Mouse (Mus musculus): Measurements from ENCODE around the gene Dgkz. TPM values are rescaled to one million over a fixed set of nuclear protein-coding genes. Genes with fewer than 3 reads are reported as not detected.

Dgkz gene
- polyA plus RNA-seq, 1 experiment from 2014 or later = 39.1 TPM

- H3K4me3 ChIP-seq = peak overlapping the region; percentile 25
- H3K27ac ChIP-seq = 0 out of 2 replicates have a peak overlapping the region, but pooled peaks have one; percentile 31
- H3K36me3 ChIP-seq (replicated peaks) = peaks cover 28% of the 10 kb centered on the region
- peaks cover 69% of the 10 kb centered on the region for H3K4me1 ChIP-seq
- 42% methylated on average over 34 of the region's 34 CpGs for WGBS
- H3K9me3 ChIP-seq = no peaks in the 10 kb centered on the region
- peaks cover 44% of the 10 kb centered on the region for H3K27me3 ChIP-seq (ENCODE audit: poor library complexity, severe bottlenecking)
- DNase-seq (ENCODE audit: extremely low spot score, low spot score) = peak; percentile 83
Measured at GRCm38 (mm10) chr2:91927826-91928533, 47.7 kb downstream of the Dgkz start.

- Histone ChIP-seq H3K36me3 (replicated peaks) (peaks cover 28% of the 10 kb centered on the region), H3K4me1 (peaks cover 69% of the 10 kb centered on the region), H3K4me3 (peak within 1 kb of the TSS; percentile 25), H3K27ac (0 out of 2 replicates have a peak within 1 kb of the TSS, but pooled peaks have one; percentile 31), H3K9me3 (no peaks in the 10 kb centered on the region), H3K27me3 (ENCODE audit: poor library complexity, severe bottlenecking) (peaks cover 54% of the 10 kb centered on the region)
- WGBS = 96% methylated on average over 3 of the region's 3 CpGs
- DNase-seq (ENCODE audit: extremely low spot score, low spot score) = no peak
Measured at GRCm38 (mm10) chr2:91926949-91927348, 48.7 kb downstream of the Dgkz start, which contains the start of gene Chrm4. Gene Chrm4, plus strand, starts transcription at chr2:91927249.

GRCm38 (mm10) chr2:91925442-91925841 lies 50.2 kb downstream of the Dgkz start:
- H3K36me3 ChIP-seq (replicated peaks) = peaks cover 28% of the 10 kb centered on the region
- H3K27me3 ChIP-seq (ENCODE audit: poor library complexity, severe bottlenecking) = peaks cover 69% of the 10 kb centered on the region
- no peak for DNase-seq (ENCODE audit: extremely low spot score, low spot score)
- H3K27ac ChIP-seq = no peak overlapping the region
- no peak overlapping the region for H3K4me3 ChIP-seq
- WGBS = 91% methylated on average over 15 of the region's 15 CpGs
- H3K4me1 ChIP-seq = peaks cover 70% of the 10 kb centered on the region
- H3K9me3 ChIP-seq = no peaks in the 10 kb centered on the region

- WGBS = 67% methylated on average over 1 of the region's 1 CpGs
- Histone ChIP-seq H3K36me3 (replicated peaks) (peaks cover 26% of the 10 kb centered on the region), H3K4me1 (peaks cover 63% of the 10 kb centered on the region), H3K4me3 (no peak overlapping the region), H3K27ac (no peak overlapping the region), H3K9me3 (no peaks in the 10 kb centered on the region), H3K27me3 (ENCODE audit: poor library complexity, severe bottlenecking) (peaks cover 76% of the 10 kb centered on the region)
- DNase-seq (ENCODE audit: extremely low spot score, low spot score) = no peak
Measured at GRCm38 (mm10) chr2:91924726-91925125, 50.9 kb downstream of the Dgkz start.

GRCm38 (mm10) chr2:91923415-91924337 lies 52.0 kb downstream of the Dgkz start:
- WGBS = 4% methylated on average over 54 of the region's 54 CpGs
- peaks cover 24% of the 10 kb centered on the region for H3K36me3 ChIP-seq (replicated peaks)
- peak overlapping the region; percentile 71 for H3K4me3 ChIP-seq

GRCm38 (mm10) chr2:91922586-91923414 lies 52.9 kb downstream of the Dgkz start:
- peaks cover 44% of the 10 kb centered on the region for H3K4me1 ChIP-seq
- peak overlapping the region; percentile 71 for H3K4me3 ChIP-seq
- no peak overlapping the region for H3K27ac ChIP-seq
- no peaks in the 10 kb centered on the region for H3K9me3 ChIP-seq
- DNase-seq (ENCODE audit: extremely low spot score, low spot score) = no peak
- H3K36me3 ChIP-seq (replicated peaks) = peaks cover 24% of the 10 kb centered on the region
- 3% methylated on average over 37 of the region's 37 CpGs for WGBS
- H3K27me3 ChIP-seq (ENCODE audit: poor library complexity, severe bottlenecking) = peaks cover 72% of the 10 kb centered on the region

More at GRCm38 (mm10) chr2:91923415-91924337, 52.0 kb downstream of the Dgkz start:
- no peak overlapping the region for H3K27ac ChIP-seq
- H3K27me3 ChIP-seq (ENCODE audit: poor library complexity, severe bottlenecking) = peaks cover 76% of the 10 kb centered on the region
- peaks cover 53% of the 10 kb centered on the region for H3K4me1 ChIP-seq
- peak; percentile 80 for DNase-seq (ENCODE audit: extremely low spot score, low spot score)
- no peaks in the 10 kb centered on the region for H3K9me3 ChIP-seq

GRCm38 (mm10) chr2:91921790-91922570 lies 53.7 kb downstream of the Dgkz start:
- Histone ChIP-seq H3K27ac (peak overlapping the region; percentile 66), H3K4me1 (peaks cover 36% of the 10 kb centered on the region), H3K36me3 (replicated peaks) (peaks cover 26% of the 10 kb centered on the region), H3K9me3 (no peaks in the 10 kb centered on the region), H3K4me3 (peak overlapping the region; percentile 71), H3K27me3 (ENCODE audit: poor library complexity, severe bottlenecking) (peaks cover 67% of the 10 kb centered on the region)
- WGBS = under 1% methylated on average over 64 of the region's 64 CpGs
- peak; percentile 79 for DNase-seq (ENCODE audit: extremely low spot score, low spot score)

- no peak for DNase-seq (ENCODE audit: extremely low spot score, low spot score)
- 3% methylated on average over 31 of the region's 31 CpGs for WGBS
- Histone ChIP-seq H3K27ac (peak overlapping the region; percentile 66), H3K27me3 (ENCODE audit: poor library complexity, severe bottlenecking) (peaks cover 67% of the 10 kb centered on the region), H3K9me3 (no peaks in the 10 kb centered on the region), H3K4me1 (peaks cover 36% of the 10 kb centered on the region), H3K4me3 (peak overlapping the region; percentile 71), H3K36me3 (replicated peaks) (peaks cover 33% of the 10 kb centered on the region)
Measured at GRCm38 (mm10) chr2:91921181-91921789, 54.4 kb downstream of the Dgkz start.

- Histone ChIP-seq H3K27ac (no peak overlapping the region), H3K27me3 (ENCODE audit: poor library complexity, severe bottlenecking) (peaks cover 57% of the 10 kb centered on the region), H3K9me3 (no peaks in the 10 kb centered on the region), H3K4me1 (peaks cover 36% of the 10 kb centered on the region), H3K4me3 (no peak overlapping the region), H3K36me3 (replicated peaks) (peaks cover 43% of the 10 kb centered on the region)
- no peak for DNase-seq (ENCODE audit: extremely low spot score, low spot score)
- whole genome bisulfite sequencing = 80% methylated on average over 4 of the region's 4 CpGs
Measured at GRCm38 (mm10) chr2:91920130-91920529, 55.5 kb downstream of the Dgkz start.

GRCm38 (mm10) chr2:91917096-91917495 lies 58.6 kb downstream of the Dgkz start:
- Histone ChIP-seq H3K27ac (no peak overlapping the region), H3K4me1 (peaks cover 13% of the 10 kb centered on the region), H3K4me3 (no peak overlapping the region), H3K27me3 (ENCODE audit: poor library complexity, severe bottlenecking) (peaks cover 27% of the 10 kb centered on the region), H3K36me3 (replicated peaks) (peaks cover 73% of the 10 kb centered on the region), H3K9me3 (no peaks in the 10 kb centered on the region)
- WGBS = 87% methylated on average over 7 of the region's 7 CpGs
- peak; percentile 12 for DNase-seq (ENCODE audit: extremely low spot score, low spot score)

GRCm38 (mm10) chr2:91916346-91916977 lies 59.2 kb downstream of the Dgkz start:
- Histone ChIP-seq H3K27ac (no peak overlapping the region), H3K27me3 (ENCODE audit: poor library complexity, severe bottlenecking) (peaks cover 21% of the 10 kb centered on the region), H3K36me3 (replicated peaks) (peaks cover 80% of the 10 kb centered on the region), H3K4me3 (no peak overlapping the region), H3K4me1 (peaks cover 6% of the 10 kb centered on the region), H3K9me3 (no peaks in the 10 kb centered on the region)
- 92% methylated on average over 7 of the region's 7 CpGs for WGBS
- DNase-seq (ENCODE audit: extremely low spot score, low spot score) = peak; percentile 13

Measured in forebrain, embryonic 10.5 days (tissue).